Mouse (Mus musculus) embryonic facial prominence, embryonic 13.5 days (tissue): ENCODE data around the gene F2r. TPM values are rescaled to one million over a fixed set of nuclear protein-coding genes. Genes with fewer than 3 reads are reported as not detected.

ENCODE experiments used
- ATAC-seq: fragments of 200-750 bp; cut with Nextera tagmentation; 2 replicates; pipeline ENCODE4 v1.8.0; 2017; ENCODE audit warnings: low read depth; ENCODE audit not compliant: insufficient number of reproducible peaks, insufficient read depth, low FRiP score, low TSS enrichment
- H3K27ac ChIP-seq: fragments of 300-500 bp; sonication (generic); 2 replicates; pipeline ENCODE4 v1.5.1; 2015; ENCODE audit warnings: moderate library complexity, mild to moderate bottlenecking, inconsistent platforms
- H3K27me3 ChIP-seq: fragments of 300-500 bp; sonication (generic); 2 replicates; pipeline ENCODE4 v1.6.1; 2015; ENCODE audit warnings: mild to moderate bottlenecking, inconsistent platforms
- H3K36me3 ChIP-seq: fragments of 300-500 bp; sonication (generic); 2 replicates; pipeline ENCODE4 v1.6.1; 2015; ENCODE audit warnings: mild to moderate bottlenecking, inconsistent platforms
- H3K4me1 ChIP-seq: fragments of 300-500 bp; sonication (generic); 2 replicates; pipeline ENCODE4 v1.6.1; 2015; ENCODE audit warnings: inconsistent platforms
- H3K4me2 ChIP-seq: fragments of 300-500 bp; sonication (generic); 2 replicates; pipeline ENCODE4 v1.6.1; 2015; ENCODE audit warnings: moderate library complexity, mild to moderate bottlenecking, inconsistent platforms
- H3K4me3 ChIP-seq: fragments of 300-500 bp; sonication (generic); 2 replicates; pipeline ENCODE4 v1.5.1; 2015; ENCODE audit warnings: mild to moderate bottlenecking, inconsistent platforms
- H3K9ac ChIP-seq: fragments of 300-500 bp; sonication (generic); 2 replicates; pipeline ENCODE4 v1.6.1; 2015; ENCODE audit warnings: mild to moderate bottlenecking, inconsistent platforms
- H3K9me3 ChIP-seq: fragments of 300-500 bp; sonication (generic); 2 replicates; pipeline ENCODE4 v1.6.1; 2016; ENCODE audit warnings: inconsistent platforms
- WGBS: fragments of 180-500 bp; shearing (Covaris S2); methylation state at CpG from one replicate; pipeline ENCODE4 v1.1.7; 2015; ENCODE audit warnings: mixed read lengths; 5-methylcytosine and 5-hydroxymethylcytosine counted together
- polyA plus RNA-seq: library from polyadenylated mRNA; unstranded; fragments of >200 nt; fragmentation: Nextera tagmentation; extraction: Ambion mirVana; gene quantifications from 2 replicates; pipeline ENCODE4 v1.2.1, GENCODE M21; 2015

F2r gene
- polyA plus RNA-seq = 92.2 and 100 TPM in 2 replicates

- peak within 1 kb of the TSS; percentile 83 for H3K4me3 ChIP-seq
- under 1% methylated on average over 42 of the region's 42 CpGs for WGBS
Measured at GRCm38 (mm10) chr13:95618309-95618712, at the start of gene F2r. Gene F2r, minus strand, starts transcription at chr13:95618487.

GRCm38 (mm10) chr13:95667260-95667659, 49.0 kb upstream of the F2r start:
- Histone ChIP-seq H3K27ac (no peak overlapping the region), H3K9ac (no peak overlapping the region), H3K36me3 (peaks cover 52% of the 10 kb centered on the region), H3K27me3 (no peaks in the 10 kb centered on the region), H3K4me1 (no peaks in the 10 kb centered on the region), H3K4me3 (no peak overlapping the region), H3K4me2 (no peak overlapping the region), H3K9me3 (no peaks in the 10 kb centered on the region)
- 11% methylated on average over 7 of the region's 7 CpGs for WGBS
- no peak for ATAC-seq

More at GRCm38 (mm10) chr13:95618309-95618712, at the start of gene F2r:
- H3K27ac ChIP-seq = peak within 1 kb of the TSS; percentile 85
- peaks cover 3% of the 10 kb centered on the region; the same call in 1 of the 2 replicates for H3K36me3 ChIP-seq
- no peaks in the 10 kb centered on the region for H3K9me3 ChIP-seq
- H3K27me3 ChIP-seq = no peaks in the 10 kb centered on the region
- peak; percentile 87 for ATAC-seq
- H3K4me2 ChIP-seq = peak within 1 kb of the TSS; percentile 73
- H3K4me1 ChIP-seq = peaks cover 32% of the 10 kb centered on the region
- peak within 1 kb of the TSS; percentile 94 for H3K9ac ChIP-seq

GRCm38 (mm10) chr13:95665644-95666356, 47.5 kb upstream of the F2r start:
- no peak for ATAC-seq
- Histone ChIP-seq H3K27ac (no peak overlapping the region), H3K4me3 (no peak overlapping the region), H3K27me3 (no peaks in the 10 kb centered on the region), H3K9ac (no peak overlapping the region), H3K9me3 (no peaks in the 10 kb centered on the region), H3K36me3 (peaks cover 50% of the 10 kb centered on the region), H3K4me1 (no peaks in the 10 kb centered on the region), H3K4me2 (no peak overlapping the region)
- WGBS = 71% methylated on average over 13 of the region's 13 CpGs

- Histone ChIP-seq H3K36me3 (peaks cover 53% of the 10 kb centered on the region), H3K27me3 (no peaks in the 10 kb centered on the region), H3K9me3 (no peaks in the 10 kb centered on the region), H3K9ac (no peak overlapping the region), H3K4me2 (no peak overlapping the region), H3K27ac (no peak overlapping the region), H3K4me3 (no peak overlapping the region), H3K4me1 (no peaks in the 10 kb centered on the region)
- ATAC-seq = no peak
- 97% methylated on average over 4 of the region's 4 CpGs for WGBS
Measured at GRCm38 (mm10) chr13:95663834-95664233, 45.5 kb upstream of the F2r start.

GRCm38 (mm10) chr13:95659432-95659831, 41.1 kb upstream of the F2r start:
- no peak overlapping the region for H3K9ac ChIP-seq
- peaks cover 4% of the 10 kb centered on the region for H3K4me1 ChIP-seq
- no peak overlapping the region for H3K27ac ChIP-seq
- 85% methylated on average over 7 of the region's 7 CpGs for WGBS
- no peak overlapping the region for H3K4me2 ChIP-seq
- no peak overlapping the region for H3K4me3 ChIP-seq
- no peaks in the 10 kb centered on the region for H3K27me3 ChIP-seq
- H3K36me3 ChIP-seq = peaks cover 46% of the 10 kb centered on the region
- no peaks in the 10 kb centered on the region for H3K9me3 ChIP-seq
- no peak for ATAC-seq

GRCm38 (mm10) chr13:95657171-95657570, 38.9 kb upstream of the F2r start:
- Histone ChIP-seq H3K4me1 (peaks cover 4% of the 10 kb centered on the region), H3K4me3 (no peak overlapping the region), H3K27ac (no peak overlapping the region), H3K9me3 (no peaks in the 10 kb centered on the region), H3K4me2 (no peak overlapping the region), H3K36me3 (peaks cover 27% of the 10 kb centered on the region), H3K27me3 (no peaks in the 10 kb centered on the region), H3K9ac (no peak overlapping the region)
- 68% methylated on average over 9 of the region's 9 CpGs for WGBS
- ATAC-seq = no peak

- no peaks in the 10 kb centered on the region for H3K9me3 ChIP-seq
- H3K4me1 ChIP-seq = peaks cover 4% of the 10 kb centered on the region
- no peak overlapping the region for H3K27ac ChIP-seq
- ATAC-seq = no peak
- peaks cover 23% of the 10 kb centered on the region for H3K36me3 ChIP-seq
- H3K4me3 ChIP-seq = no peak overlapping the region
- WGBS = 25% methylated on average over 9 of the region's 9 CpGs
- H3K4me2 ChIP-seq = no peak overlapping the region
- no peaks in the 10 kb centered on the region for H3K27me3 ChIP-seq
- H3K9ac ChIP-seq = no peak overlapping the region
Measured at GRCm38 (mm10) chr13:95655284-95655683, 37.0 kb upstream of the F2r start.

- Histone ChIP-seq H3K27me3 (no peaks in the 10 kb centered on the region), H3K9me3 (no peaks in the 10 kb centered on the region), H3K27ac (no peak overlapping the region), H3K4me1 (peaks cover 4% of the 10 kb centered on the region), H3K9ac (no peak overlapping the region), H3K36me3 (peaks cover 10% of the 10 kb centered on the region), H3K4me3 (no peak overlapping the region), H3K4me2 (no peak overlapping the region)
- ATAC-seq = no peak
- WGBS = 86% methylated on average over 4 of the region's 4 CpGs
Measured at GRCm38 (mm10) chr13:95653696-95654095, 35.4 kb upstream of the F2r start.

GRCm38 (mm10) chr13:95651870-95652668, 33.8 kb upstream of the F2r start:
- H3K36me3 ChIP-seq = peaks cover under 1% of the 10 kb centered on the region; the same call in 1 of the 2 replicates
- H3K9ac ChIP-seq = no peak overlapping the region
- no peak overlapping the region for H3K27ac ChIP-seq
- H3K4me1 ChIP-seq = peaks cover 9% of the 10 kb centered on the region
- no peak overlapping the region for H3K4me2 ChIP-seq
- 73% methylated on average over 7 of the region's 7 CpGs for WGBS
- H3K4me3 ChIP-seq = no peak overlapping the region
- no peaks in the 10 kb centered on the region for H3K27me3 ChIP-seq
- H3K9me3 ChIP-seq = no peaks in the 10 kb centered on the region
- no peak for ATAC-seq

- no peak overlapping the region for H3K9ac ChIP-seq
- no peaks in the 10 kb centered on the region for H3K27me3 ChIP-seq
- no peak overlapping the region for H3K4me2 ChIP-seq
- ATAC-seq = no peak
- WGBS = 87% methylated on average over 3 of the region's 3 CpGs
- peaks cover 12% of the 10 kb centered on the region; the same call in 1 of the 2 replicates for H3K36me3 ChIP-seq
- peaks cover 6% of the 10 kb centered on the region for H3K4me1 ChIP-seq
- no peaks in the 10 kb centered on the region for H3K9me3 ChIP-seq
- H3K4me3 ChIP-seq = no peak overlapping the region
- no peak overlapping the region for H3K27ac ChIP-seq
Measured at GRCm38 (mm10) chr13:95649941-95650340, 31.7 kb upstream of the F2r start.

- no peak overlapping the region for H3K9ac ChIP-seq
- H3K9me3 ChIP-seq = no peaks in the 10 kb centered on the region
- whole genome bisulfite sequencing = 52% methylated on average over 4 of the region's 4 CpGs
- H3K4me1 ChIP-seq = peaks cover 32% of the 10 kb centered on the region
- peak overlapping the region; percentile 64 for H3K27ac ChIP-seq
- H3K4me2 ChIP-seq = no peak overlapping the region
- H3K36me3 ChIP-seq = peaks cover 12% of the 10 kb centered on the region; the same call in 1 of the 2 replicates
- no peak overlapping the region for H3K4me3 ChIP-seq
- no peak for ATAC-seq
- no peaks in the 10 kb centered on the region for H3K27me3 ChIP-seq
Measured at GRCm38 (mm10) chr13:95647248-95647647, 29.0 kb upstream of the F2r start.
